Mouse (Mus musculus) heart, postnatal 0 days (tissue): ENCODE results near the gene Sry. TPM values are rescaled to one million over a fixed set of nuclear protein-coding genes. Genes with fewer than 3 reads are reported as not detected.

Experiments
- ATAC-seq: fragments of 200-750 bp; cut with Nextera tagmentation; 2 replicates; pipeline ENCODE4 v1.8.0; 2017; ENCODE audit warnings: low read depth, moderate number of reproducible peaks, moderate library complexity; ENCODE audit not compliant: insufficient read depth
- DNase-seq: peaks from one replicate; pipeline ENCODE4 v3.0.0-alpha.2; 2016; ENCODE audit warnings: low spot score
- H3K27ac ChIP-seq: fragments of 300-500 bp; sonication (generic); 2 replicates; pipeline ENCODE4 v1.5.1; 2014; ENCODE audit warnings: low read depth, mild to moderate bottlenecking
- H3K27me3 ChIP-seq: fragments of 300-500 bp; sonication (generic); 2 replicates; pipeline ENCODE4 v1.6.1; 2014; ENCODE audit warnings: low read length, mixed read lengths; ENCODE audit not compliant: control insufficient read depth, insufficient read depth
- H3K36me3 ChIP-seq: fragments of 300-500 bp; sonication (generic); replicated peaks from 2 replicates; pipeline ENCODE4 v1.6.1; 2014; ENCODE audit warnings: low read length, mixed read lengths; ENCODE audit not compliant: control insufficient read depth, insufficient read depth
- H3K4me1 ChIP-seq: fragments of 300-500 bp; sonication (generic); 2 replicates; pipeline ENCODE4 v1.6.1; 2014; ENCODE audit warnings: antibody characterized with exemption; ENCODE audit not compliant: control insufficient read depth, insufficient read depth
- H3K4me2 ChIP-seq: fragments of 300-500 bp; sonication (generic); 2 replicates; pipeline ENCODE4 v1.6.1; 2014; ENCODE audit warnings: low read depth, mild to moderate bottlenecking, low read length, moderate library complexity
- H3K4me3 ChIP-seq: fragments of 300-500 bp; sonication (generic); 2 replicates; pipeline ENCODE4 v1.5.1; 2014; ENCODE audit warnings: low read depth, low read length
- H3K9ac ChIP-seq: fragments of 300-500 bp; sonication (generic); replicated peaks from 2 replicates; pipeline ENCODE4 v1.6.1; 2014; ENCODE audit warnings: low read depth, low read length, mixed read lengths
- H3K9me3 ChIP-seq: fragments of 300-500 bp; sonication (generic); replicated peaks from 2 replicates; pipeline ENCODE4 v1.6.1; 2016; ENCODE audit warnings: low read length; ENCODE audit not compliant: control insufficient read depth
- CTCF ChIP-seq: IDR thresholded peaks from 2 replicates; pipeline ENCODE4 v1.5.1; 2016; ENCODE audit warnings: antibody characterized with exemption, control low read depth, low read depth
- EP300 ChIP-seq: IDR thresholded peaks from 2 replicates; pipeline ENCODE4 v1.6.1; 2016; ENCODE audit warnings: antibody characterized with exemption, low read depth
- WGBS: fragments of 180-500 bp; shearing (Covaris S2); extraction: QIAGEN DNeasy Blood & Tissue Kit; methylation state at CpG from one replicate; pipeline ENCODE4 v1.1.7; 2014; 5-methylcytosine and 5-hydroxymethylcytosine counted together
- polyA plus RNA-seq: library from polyadenylated mRNA; unstranded; fragments of >200 nt; fragmentation: Nextera tagmentation; extraction: Ambion mirVana; gene quantifications from 2 replicates; pipeline ENCODE4 v1.2.1, GENCODE M21; 2015
- total RNA-seq: library from RNA; depleted of rRNA; stranded (reverse); fragments of >200 nt; gene quantifications from 2 replicates; pipeline ENCODE4 v1.2.3, GENCODE M21; 2014; ENCODE audit warnings: low replicate concordance; rRNA removed

Gene Sry
- total RNA-seq, result not detected in 2 replicates
- not detected in 2 replicates for polyA plus RNA-seq

DNA sequence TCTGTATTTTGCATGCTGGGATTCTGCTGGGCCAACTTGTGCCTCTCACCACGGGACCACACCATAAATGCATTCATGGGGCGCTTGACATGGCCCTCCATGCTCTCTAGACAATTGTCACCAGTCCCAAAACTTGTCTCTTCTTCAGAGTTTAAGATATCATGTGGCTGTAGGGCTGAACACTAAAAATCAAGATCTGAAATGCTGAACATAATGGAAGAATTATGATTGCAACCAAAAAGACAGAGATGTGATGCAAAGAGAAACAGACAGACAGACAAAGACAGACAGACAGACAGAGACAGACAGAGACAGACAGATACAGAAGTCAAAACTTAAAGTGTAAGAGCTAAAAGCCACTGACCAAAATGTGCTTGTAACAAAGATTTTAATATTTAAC is at the start of gene Sry:
Gene Sry, minus strand, starts transcription at position 101 of the 400 bp plus-strand sequence.
- H3K27ac ChIP-seq, result no peak within 1 kb of the TSS
- TF ChIP-seq EP300 (no peak), CTCF (no peak)
- WGBS, result 71% methylated on average over 2 of the region's 2 CpGs
- no peak within 1 kb of the TSS for H3K9ac ChIP-seq
- H3K4me1 ChIP-seq, result no peaks in the 10 kb centered on the region
- H3K4me2 ChIP-seq, result no peak within 1 kb of the TSS
- DNase-seq (no peak), ATAC-seq (no peak)
- no peaks in the 10 kb centered on the region for H3K36me3 ChIP-seq
- H3K27me3 ChIP-seq, result no peaks in the 10 kb centered on the region
- H3K9me3 ChIP-seq, result no peaks in the 10 kb centered on the region
- no peak within 1 kb of the TSS for H3K4me3 ChIP-seq

Other genes with a start within 250 kb of the Sry start
- gene H2al2c, start 64.6 kb downstream of the Sry start, total RNA-seq, result not detected in 2 replicates
- gene H2al2c, start 64.6 kb downstream of the Sry start, polyA plus RNA-seq, result not detected in 2 replicates
- gene H2al2b, start 57.0 kb upstream of the Sry start, total RNA-seq, result not detected in 2 replicates
- not detected in 2 replicates for gene H2al2b, start 57.0 kb upstream of the Sry start, polyA plus RNA-seq
- not detected in 2 replicates for gene Gm4064, start 132.5 kb upstream of the Sry start, total RNA-seq
- not detected in 2 replicates for gene Gm4064, start 132.5 kb upstream of the Sry start, polyA plus RNA-seq
- not detected in 2 replicates for gene Rbmy, start 167.0 kb upstream of the Sry start, total RNA-seq
- gene Rbmy, start 167.0 kb upstream of the Sry start, polyA plus RNA-seq, result not detected in 2 replicates
- not detected in 2 replicates for gene Gm10256, start 167.0 kb upstream of the Sry start, total RNA-seq
- not detected in 2 replicates for gene Gm10256, start 167.0 kb upstream of the Sry start, polyA plus RNA-seq
- not detected in 2 replicates for gene Gm10352, start 237.3 kb upstream of the Sry start, total RNA-seq
- not detected in 2 replicates for gene Gm10352, start 237.3 kb upstream of the Sry start, polyA plus RNA-seq